Mouse (Mus musculus) adrenal gland, postnatal 36 days (tissue): ENCODE results near the gene Epb41l3. TPM values are rescaled to one million over a fixed set of nuclear protein-coding genes. Genes with fewer than 3 reads are reported as not detected.
A peak's percentile ranks its signal among the peaks of the same experiment; 100 is the strongest.

Experiments
- DNase-seq, 2 experiments: peaks; one replicate each; pipeline ENCODE4 v3.0.0; 2021; ENCODE audit warnings: mixed read lengths in 1 of 2
- long read RNA-seq, 2 experiments: library from polyadenylated mRNA; stranded (forward); transcript quantifications; one replicate each; pipeline ENCODE4 v2.0.0; 2021; ENCODE audit warnings: borderline sequencing depth in 2 of 2
- total RNA-seq, 2 experiments: library from RNA; stranded (reverse); gene quantifications; 2 replicates each; pipeline ENCODE4 v1.2.3; 2021

Epb41l3 gene
- total RNA-seq, result 10 to 100 TPM in 1 of 2 experiments, 1 to 10 TPM in 1; 9.6 to 11.9 TPM
- long read RNA-seq, experiment 1, partial matches to known transcripts, result 2 of 11 reads
- long read RNA-seq, experiment 1, other reads (novel, unspliced or antisense), result 8 of 11 reads
- long read RNA-seq, experiment 2, partial matches to known transcripts, result 0 of 2 reads
- long read RNA-seq, experiment 2, other reads (novel, unspliced or antisense), result 2 of 2 reads

DNA sequence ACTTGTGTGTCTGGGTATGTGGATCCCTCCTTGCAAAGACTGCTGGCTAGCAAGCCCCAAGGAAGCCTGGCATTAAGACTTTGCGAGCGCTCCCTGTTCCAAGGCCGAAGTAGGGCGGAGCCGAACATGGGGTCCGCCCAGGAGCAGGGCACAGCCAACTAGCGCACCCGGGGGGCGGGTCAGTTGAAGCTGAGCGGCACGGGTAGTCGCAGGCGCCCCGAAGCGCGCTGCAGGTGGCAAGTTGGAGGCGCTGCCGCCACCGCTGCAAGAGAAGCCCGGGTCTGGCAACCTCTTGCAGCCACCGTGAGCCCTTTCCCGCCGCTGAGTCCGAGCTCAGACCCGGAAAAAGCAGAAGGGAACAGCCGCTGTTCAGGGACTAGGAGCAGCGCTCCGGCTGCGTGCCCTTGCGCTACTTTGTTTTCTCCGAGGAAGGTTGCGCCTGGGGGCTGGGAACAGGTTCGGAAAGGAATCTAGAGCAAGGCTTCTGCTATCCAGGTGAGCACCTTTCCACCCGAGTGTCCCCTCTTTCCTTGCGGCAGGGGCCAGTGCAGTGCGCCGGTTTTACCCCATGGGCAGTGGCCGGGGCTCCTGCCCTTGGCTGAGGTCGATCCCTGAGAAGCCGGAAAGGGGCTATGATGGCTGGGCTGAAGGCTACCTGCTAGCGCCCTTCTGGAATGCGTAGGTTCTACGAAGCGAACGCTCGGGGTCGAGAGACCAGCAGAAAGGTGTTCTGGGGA is at the start of gene Epb41l3:
Gene Epb41l3 (plus strand): TSS at position 183 of the 737 bp plus-strand sequence.
- peak; percentile 89 to 90 for DNase-seq

DNA sequence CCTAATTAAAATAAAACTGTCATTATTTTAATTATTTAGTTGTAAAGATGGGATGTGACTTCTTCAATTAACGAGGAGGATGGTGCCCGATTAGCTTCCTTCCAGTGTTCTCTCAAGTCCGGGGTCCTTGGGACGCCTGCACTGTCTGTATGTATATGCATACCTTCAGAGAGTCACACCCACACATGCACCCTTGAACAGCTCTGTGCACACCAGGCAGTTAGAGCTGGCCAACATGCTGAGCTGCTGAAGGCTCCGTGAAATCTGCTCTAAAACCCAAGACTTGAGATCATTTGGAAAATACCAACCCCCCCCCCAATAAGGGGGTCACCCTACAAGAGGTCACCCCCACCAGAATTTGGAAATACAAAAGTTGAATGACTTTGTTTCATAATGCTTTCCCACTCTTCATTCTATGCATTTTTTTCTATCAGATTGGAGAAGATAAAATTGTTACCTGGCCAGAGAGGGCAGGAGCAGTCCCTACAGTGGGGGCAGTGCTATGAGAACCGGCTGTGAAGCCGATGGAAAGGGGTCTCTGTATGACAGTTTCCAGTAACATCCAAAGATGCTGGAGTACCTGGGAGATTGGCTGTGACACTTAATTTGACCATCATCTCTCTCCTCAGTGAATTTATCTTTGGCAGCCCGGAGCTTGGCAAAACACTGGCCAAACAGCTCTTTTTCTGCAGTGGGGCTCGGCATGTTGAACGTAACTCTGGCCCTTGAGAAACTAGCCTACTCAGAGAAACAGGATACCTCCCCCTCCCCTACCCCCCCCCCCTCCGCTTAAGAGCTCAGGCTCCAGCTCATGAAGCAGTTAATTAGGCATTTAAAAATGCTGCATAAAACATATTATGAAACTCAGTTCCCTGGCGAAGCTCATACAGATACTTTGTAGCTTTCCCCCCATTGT is 36.5 kb upstream of the Epb41l3 start:
- DNase-seq, result no peak

DNA sequence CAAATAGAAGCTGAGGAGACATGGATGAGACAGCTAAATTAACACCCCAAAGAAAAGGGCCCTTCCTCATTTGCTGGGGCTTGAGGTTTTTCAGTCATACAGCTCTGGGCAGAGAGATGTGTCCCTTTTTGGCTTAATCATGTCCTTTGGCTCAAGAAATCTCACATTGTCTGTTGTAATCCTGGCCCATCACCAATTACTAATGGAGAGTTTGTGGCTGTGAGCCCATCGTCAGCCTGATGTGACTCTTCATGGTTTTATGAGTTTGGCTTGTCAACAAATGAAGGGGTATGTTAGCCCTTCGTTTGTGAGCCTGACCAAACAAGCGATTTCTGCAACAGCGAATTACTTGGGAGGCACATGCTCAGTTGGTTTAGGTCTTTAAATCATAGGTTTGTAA is 34.0 kb upstream of the Epb41l3 start:
- no peak for DNase-seq

DNA sequence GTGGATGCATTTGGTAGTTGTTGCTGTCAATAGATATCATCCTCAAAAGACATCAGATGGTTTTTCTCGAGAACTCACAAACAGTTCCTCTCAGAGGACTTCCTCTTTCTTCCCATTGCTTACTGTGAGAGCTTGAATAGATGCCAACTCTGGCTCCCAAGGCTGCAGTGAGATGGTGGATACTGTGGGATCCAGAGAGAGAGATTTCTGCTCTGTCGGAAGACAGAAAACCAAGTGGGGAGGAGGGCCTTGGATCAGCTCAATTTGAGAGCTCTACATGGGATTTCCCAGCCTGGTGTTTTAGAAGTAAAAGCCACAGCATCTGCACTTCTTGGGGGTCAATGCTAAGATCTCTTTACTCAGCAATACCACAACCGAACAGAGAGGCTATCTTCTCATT is 26.7 kb upstream of the Epb41l3 start:
- DNase-seq, result no peak

DNA sequence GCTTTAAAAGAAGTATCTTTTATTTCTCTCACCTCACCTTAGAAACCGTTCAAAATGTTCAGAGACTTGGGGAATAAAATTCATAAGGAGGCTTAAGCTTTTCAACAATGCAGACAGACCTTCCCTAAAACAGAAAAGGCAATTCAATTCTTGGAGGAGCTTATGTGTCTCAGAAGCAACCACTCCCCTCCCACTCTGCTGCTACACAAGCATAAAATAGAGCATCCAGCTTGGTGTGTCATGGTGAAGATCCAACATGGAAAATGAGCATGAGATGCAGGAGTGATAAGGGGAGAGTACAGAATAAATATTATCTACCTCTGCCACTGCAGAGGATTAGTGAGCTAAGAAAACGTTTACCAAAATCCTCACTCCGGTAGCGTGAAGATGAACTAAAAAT is 21.5 kb upstream of the Epb41l3 start:
- DNase-seq, result no peak

DNA sequence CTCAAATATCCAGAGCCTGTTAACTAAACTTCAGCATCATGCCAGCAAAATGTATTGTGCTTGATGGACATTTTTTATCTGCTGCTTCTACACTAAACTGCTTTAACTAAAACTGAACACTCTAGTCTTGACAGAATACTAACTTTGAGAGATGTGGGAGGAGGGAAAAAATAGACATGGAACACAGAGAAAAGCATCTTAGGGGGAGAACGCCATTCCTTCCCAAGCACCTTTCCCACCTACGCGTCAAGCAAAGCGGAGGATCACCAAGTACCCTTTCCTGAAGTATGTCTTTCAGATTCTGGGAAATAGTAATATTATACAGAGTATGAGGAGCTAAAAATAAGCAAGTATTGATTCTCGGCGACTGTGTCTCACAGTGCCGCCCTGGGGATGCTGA is 15.7 kb upstream of the Epb41l3 start:
- no peak for DNase-seq

DNA sequence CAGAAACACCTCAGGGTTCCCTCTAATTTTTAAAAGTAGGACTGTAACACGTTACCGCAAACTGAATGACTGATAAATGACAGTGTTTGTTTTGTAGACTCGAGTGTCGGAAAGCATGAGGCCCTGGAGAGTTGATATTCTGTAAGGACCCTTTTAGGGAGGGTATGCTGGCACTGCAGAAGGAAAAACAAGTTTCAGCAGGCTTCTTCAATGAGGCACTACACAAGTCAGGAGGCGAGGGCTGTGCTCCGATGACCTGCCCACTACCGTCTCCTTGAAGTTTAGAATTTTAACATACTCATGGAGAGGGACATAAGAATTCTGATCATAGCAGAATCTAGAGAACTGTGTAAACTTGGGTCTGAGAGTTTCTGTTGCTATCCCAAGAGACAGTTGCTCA is 15.1 kb upstream of the Epb41l3 start:
- DNase-seq, result no peak

DNA sequence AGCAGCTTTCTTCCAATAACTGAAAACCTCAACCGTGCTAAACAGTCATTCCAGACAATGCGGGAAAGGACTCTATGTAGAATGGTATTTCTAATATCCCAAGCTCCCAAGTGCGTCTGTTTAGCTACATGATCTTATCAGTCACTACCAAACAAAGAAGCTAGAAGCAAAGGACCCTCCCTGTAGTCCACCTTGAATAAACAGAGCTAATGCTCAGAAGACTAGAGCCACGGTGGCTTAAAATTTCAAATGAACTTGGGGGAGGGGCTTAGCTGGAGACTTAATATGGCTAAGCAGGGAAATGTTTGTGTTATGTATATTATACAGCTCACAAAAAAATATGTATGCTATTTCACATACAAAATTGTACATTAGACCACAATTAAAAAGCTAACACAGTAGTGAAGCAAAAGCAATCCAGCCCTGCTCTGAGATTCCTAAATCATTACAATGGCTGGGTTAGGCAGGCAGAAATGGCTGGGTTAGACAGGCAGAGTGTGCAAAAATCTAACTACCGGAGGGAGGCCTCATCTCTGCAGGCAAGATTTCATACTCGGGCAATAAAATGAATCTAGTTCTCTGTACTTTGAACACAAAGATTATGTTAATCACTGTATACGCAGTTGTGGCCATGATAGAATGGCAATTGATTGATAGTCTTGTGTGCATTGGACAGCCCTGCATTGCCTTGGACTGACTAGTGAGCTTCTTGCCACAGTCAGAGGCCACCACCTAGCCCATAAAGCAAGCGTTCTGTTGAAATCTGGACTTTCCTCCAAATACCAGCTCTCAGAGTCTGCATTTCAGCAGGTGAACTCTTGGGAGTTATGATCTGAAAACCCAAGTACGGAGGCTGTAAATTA is 13.4 kb upstream of the Epb41l3 start:
- no peak for DNase-seq

DNA sequence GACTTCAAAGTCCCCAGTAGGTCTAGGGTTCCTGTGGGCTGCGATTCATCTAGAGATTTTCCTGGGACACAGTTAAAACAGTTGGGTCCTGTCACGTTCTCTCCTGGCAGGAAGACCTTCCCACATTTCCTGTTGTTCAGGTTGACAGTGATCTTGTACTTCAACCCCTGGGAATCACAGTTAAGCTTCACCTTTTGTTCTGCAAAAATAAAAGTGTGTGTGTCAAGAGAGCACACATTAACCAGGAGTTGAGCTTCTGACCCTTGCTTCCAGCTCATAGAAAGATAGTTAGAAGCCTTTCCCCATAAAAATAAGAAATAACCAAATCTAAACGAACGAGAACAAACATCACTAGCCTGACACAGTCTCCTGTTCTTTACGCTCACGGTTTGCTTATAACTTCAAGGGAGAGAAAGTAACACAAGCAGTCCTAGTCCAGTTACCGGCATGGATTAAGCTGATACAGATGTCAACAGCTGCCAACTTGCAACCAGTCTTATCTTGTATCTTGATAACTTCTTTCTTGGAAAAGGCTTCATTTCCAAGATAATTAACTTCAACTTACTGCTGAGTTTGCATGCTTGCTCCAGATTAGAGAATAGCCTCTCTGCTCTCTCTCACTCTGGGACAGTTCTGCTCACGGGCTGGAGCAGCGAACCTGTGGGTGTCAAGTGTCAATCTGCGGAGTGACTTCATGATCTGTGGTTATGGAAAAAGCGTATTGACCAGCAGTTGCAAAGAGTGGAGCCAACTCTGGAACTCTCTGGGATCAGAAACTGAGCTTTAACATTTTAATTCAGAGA is 7.3 kb upstream of the Epb41l3 start:
- no peak for DNase-seq

DNA sequence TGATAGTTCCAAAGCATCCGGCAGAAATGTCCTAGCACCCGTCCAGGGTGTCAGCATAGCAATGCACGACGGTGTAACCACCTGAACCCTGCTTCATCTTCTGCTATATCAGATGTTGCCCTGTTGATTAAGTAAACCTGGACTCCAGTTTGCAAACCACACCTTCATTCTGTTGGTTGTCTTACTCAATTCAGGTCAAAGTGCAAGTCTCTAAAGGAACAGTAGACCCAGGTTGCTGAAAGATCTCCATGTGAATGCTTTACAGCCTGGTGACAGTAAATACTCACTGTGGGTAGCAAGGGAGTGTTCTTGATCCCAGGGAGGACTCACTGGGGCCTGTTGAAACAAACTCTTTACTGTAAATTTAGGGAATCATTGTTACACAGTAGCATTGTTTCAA is 1.4 kb upstream of the Epb41l3 start:
- no peak for DNase-seq

DNA sequence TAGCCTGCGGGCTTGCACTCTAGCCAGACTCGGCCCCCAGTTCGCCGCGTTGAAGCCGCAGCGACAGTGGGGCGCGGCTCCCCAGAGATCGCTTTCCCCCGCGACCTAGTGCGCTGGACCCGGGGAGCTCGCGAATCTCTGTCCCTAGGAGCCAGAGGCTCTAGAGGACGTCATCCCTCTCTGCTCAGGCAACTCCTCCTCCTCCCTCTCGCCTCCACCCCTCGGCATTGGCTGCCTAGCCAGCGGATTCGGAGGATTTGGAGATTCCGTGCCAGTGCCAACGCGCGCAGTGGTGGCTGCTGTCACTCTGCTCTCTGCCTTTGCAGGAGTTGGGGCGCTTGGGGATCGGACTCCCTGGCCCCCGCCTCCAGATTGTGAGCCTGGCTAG is 749 bp downstream of the Epb41l3 start:
- DNase-seq, result peak; percentile 68 to 81

DNA sequence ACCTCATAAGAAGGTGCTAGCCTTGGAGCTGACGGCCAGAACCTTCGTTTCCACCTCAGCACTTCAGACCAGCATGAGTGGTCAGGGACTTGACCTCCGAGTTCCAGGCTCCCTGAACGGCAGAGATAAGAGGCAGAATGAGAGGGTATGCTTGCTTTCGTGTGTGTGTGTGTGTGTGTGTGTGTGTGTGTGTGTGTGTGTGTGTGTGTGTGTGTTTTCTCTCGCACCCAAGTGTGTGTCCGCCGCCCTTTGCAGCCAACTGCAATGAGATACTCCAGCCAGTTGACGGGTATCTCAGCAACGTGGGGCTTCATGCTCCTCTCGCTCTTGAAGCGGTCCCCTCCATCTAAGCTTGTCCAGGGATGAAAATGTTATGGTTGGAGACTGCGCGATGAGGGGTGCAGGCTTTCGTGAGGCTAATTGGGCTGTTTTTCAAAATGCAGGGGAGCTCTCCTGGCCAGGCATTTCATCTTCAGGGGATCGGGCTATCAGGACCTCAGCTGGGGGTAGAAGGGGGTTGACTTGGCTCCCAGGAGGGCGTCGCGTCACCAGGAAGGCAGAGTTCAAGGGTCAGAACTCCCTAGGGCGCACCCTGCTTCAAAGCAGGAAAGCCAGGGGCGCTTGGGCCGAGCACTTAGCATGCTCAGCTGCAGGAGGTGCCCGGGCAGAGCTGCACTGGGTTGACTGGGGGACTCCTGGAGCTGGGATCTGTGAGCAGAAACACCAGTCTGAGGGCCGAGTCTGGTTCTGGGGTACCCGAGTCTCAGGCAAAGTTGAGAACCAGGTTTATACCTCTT is 1.5 kb downstream of the Epb41l3 start:
- DNase-seq, result no peak

DNA sequence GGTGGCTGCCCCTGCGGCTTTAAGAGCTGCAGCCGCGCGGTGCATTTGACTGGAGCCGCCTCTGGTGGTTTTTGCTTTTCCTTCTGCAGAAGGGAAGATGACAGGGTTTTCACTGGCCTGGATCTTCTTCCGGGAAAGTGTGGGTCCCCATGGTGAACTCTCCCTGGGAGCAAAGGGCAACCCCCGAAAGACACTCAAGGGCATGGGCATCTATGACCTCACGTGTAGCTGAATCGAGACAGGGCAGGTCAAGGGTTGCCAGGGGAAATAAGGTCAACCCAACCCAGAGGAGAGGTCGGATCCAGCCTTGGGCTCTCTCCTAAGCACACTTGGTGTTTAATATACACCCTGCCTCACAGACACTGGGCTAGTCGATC is 2.0 kb downstream of the Epb41l3 start:
- no peak for DNase-seq

DNA sequence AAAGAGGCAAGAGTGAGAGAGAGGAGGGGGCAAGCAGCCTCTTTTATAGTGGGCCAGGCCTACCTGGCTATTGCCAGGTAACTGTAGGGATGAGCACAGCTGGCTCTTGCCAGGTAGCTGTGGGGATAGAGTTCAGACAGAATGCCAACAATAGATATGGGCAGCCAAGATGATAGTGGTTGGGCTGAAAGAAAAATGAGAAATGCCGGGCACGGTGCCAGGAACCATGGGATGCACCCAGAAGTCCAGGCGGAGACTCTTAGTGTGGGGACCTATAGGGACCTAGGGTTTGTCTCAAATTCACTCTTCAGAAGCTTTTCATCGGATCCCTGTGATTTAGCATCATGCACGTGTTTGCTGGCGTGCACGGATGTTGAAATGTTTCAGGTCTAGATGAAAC is 6.8 kb downstream of the Epb41l3 start:
- DNase-seq, result no peak

DNA sequence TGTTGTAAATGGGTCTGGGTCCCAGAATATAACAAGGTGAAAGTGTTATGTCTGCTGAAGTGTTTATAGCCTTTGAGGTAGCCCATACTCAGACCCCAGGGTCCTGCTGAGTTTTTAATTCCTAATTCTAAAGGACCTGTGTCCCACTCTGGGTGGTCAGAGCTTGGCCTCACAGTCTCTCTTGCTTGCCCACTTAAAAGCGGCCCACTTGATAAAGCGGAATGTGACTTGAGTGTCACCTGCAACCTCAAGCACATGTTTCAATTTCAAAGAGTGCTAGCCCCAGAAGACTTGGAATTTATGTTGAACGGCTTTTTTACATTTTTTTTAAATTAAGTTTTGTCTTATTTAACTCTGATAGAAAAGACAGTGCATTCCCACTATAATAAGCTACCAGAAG is 16.1 kb downstream of the Epb41l3 start:
- DNase-seq, result no peak

DNA sequence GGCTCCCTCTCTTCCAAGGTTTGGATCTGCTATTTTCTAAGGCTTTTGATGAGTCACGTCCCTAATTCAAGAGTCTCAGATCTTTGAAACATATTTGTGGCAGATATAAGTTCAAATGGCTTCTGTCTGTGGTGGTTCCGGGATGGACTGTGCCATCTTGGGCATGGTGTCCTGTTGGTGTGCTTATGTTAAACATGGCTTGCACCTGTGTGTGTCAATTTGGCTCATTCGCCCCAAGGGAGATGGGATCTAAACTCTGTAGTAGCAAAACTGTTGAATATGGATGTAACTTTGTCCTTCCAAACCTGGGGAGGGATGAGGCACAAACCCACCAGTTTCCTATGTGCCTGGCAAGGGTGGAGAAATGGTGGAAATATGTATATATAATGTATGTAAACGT is 21.6 kb downstream of the Epb41l3 start:
- no peak for DNase-seq

DNA sequence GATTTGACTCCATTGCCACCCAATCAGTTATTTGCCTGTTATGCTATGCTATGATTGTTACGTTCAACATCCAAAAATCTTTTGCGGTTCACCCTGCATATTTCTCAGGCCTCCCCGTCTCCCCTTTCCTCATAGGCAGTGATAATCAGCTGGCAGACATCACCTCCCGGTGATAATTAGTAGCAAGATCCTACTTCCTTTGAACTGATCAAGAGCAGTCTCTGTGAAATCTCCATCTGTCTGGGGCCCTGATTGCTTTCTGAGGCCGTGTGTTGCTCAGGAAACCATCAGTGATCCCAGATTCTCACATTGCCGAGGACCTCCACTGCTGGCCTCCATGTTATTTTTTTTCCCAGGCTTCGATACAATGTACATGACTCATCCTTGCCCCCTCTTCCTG is 22.5 kb downstream of the Epb41l3 start:
- no peak for DNase-seq

DNA sequence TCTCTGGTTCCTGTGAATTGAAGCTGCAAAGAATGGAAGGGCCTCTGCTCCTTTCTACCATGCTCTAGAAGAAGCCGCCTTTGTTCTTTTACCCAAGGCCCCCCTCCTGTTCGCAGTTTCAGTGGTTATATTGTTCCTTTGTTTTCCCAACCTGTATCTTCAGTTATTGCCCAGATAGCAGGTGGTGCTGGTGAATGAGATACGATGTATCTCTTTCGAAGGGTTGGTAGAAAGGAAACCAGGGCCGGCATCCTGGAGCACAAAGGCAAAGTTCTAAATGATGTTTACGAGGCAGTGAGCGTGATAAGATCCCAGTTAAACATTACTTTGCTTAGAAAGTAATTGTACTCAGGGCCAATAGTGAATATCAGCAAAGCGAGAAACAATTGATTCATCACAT is 27.8 kb downstream of the Epb41l3 start:
- DNase-seq, result no peak

DNA sequence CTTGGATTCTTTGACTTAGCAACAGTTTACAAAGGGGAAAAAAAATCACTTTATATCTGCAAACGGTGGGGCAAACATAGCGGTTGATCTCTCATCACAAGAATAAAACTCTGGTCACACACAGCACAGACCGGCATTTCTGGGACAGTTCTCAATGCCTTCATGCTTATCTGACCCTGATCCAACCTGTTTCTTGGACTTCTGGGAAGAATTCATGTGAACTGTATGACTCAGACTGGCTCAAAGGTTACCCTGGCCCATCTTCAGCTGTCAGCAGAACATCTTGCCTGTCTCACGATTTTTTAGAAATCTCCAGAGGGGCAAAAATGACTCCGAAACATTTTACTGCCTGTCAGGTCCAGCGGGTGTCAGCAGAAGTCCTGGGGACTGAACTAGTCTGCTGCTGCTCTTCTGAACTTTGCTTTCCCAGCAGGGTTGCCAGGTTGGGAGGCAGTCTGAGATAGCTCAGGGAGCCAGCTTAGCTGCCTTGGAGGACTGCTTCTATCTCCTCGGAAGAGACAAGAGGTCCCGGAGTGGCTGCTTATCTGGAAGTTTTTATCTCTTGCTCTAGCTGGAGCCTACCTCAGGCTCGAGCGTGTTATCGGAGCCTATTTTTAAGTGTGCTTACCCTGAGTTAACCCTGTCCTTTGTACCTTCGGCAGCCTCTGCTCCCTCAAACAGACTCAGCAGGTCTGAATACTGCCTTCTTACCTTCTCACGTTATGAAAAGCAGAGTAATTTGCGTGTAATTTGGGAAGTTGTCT is 29.7 kb downstream of the Epb41l3 start:
- DNase-seq, result no peak
